Mouse (Mus musculus) ovary, adult 2 months (tissue): ENCODE results near the gene Tmprss6. TPM values are rescaled to one million over a fixed set of nuclear protein-coding genes. Genes with fewer than 3 reads are reported as not detected.

Experiments used
- polyA plus RNA-seq: library from polyadenylated mRNA; depleted of rRNA; stranded (reverse); fragments of >200 nt; gene quantifications from 2 replicates; pipeline ENCODE4 v1.2.3, GENCODE M21; 2012; rRNA removed

Tmprss6 gene
- 2.8 and 4.7 TPM in 2 replicates for polyA plus RNA-seq

GRCm38 (mm10) chr15:78468379-78468937 lies at the start of gene Tmprss6:
Gene Tmprss6, minus strand, starts transcription at chr15:78468634.

GRCm38 (mm10) chr15:78494968-78495406 lies 26.6 kb upstream of the Tmprss6 start, which contains the start of gene Il2rb:
Gene Il2rb, minus strand, starts transcription at chr15:78495271.

GRCm38 (mm10) chr15:78428391-78429138 lies 39.9 kb downstream of the Tmprss6 start, which contains the start of gene Kctd17:
Gene Kctd17, plus strand, starts transcription at chr15:78428564.

GRCm38 (mm10) chr15:78406293-78406934 lies 62.0 kb downstream of the Tmprss6 start, which contains the start of gene Mpst:
Gene Mpst, plus strand, starts transcription at chr15:78406416.

GRCm38 (mm10) chr15:78405517-78406211 lies 62.8 kb downstream of the Tmprss6 start, which contains the start of gene Tst:
Gene Tst, minus strand, starts transcription at chr15:78405907.

GRCm38 (mm10) chr15:78395478-78395962 lies 72.9 kb downstream of the Tmprss6 start, which contains the start of gene Tex33:
Gene Tex33, minus strand, starts transcription at chr15:78395912.

Other genes with a start within 250 kb of the Tmprss6 start
- 4.9 and 5.8 TPM in 2 replicates for gene Ncf4, start 223.8 kb downstream of the Tmprss6 start, polyA plus RNA-seq
- 8.8 and 9.3 TPM in 2 replicates for gene Csf2rb2, start 162.9 kb downstream of the Tmprss6 start, polyA plus RNA-seq
- 11.4 and 11.6 TPM in 2 replicates for gene Csf2rb, start 142.9 kb downstream of the Tmprss6 start, polyA plus RNA-seq
- not detected in 2 replicates for gene Tex33, start 72.7 kb downstream of the Tmprss6 start, polyA plus RNA-seq
- 255 and 260 TPM in 2 replicates for gene Tst, start 62.7 kb downstream of the Tmprss6 start, polyA plus RNA-seq
- 252 and 268 TPM in 2 replicates for gene Mpst, start 62.2 kb downstream of the Tmprss6 start, polyA plus RNA-seq
- gene Kctd17, start 40.1 kb downstream of the Tmprss6 start, polyA plus RNA-seq, result 438 and 485 TPM in 2 replicates
- 5.2 and 5.4 TPM in 2 replicates for gene Il2rb, start 26.6 kb upstream of the Tmprss6 start, polyA plus RNA-seq
- gene C1qtnf6, start 62.8 kb upstream of the Tmprss6 start, polyA plus RNA-seq, result 174 and 185 TPM in 2 replicates
- gene Sstr3, start 76.1 kb upstream of the Tmprss6 start, polyA plus RNA-seq, result 1.6 and 4.0 TPM in 2 replicates
- gene Rac2, start 104.1 kb upstream of the Tmprss6 start, polyA plus RNA-seq, result 25.3 and 54.1 TPM in 2 replicates
- 36.0 and 41.9 TPM in 2 replicates for gene Cyth4, start 128.4 kb upstream of the Tmprss6 start, polyA plus RNA-seq